Mouse (Mus musculus): ENCODE data around the gene Olfr1026. TPM values are rescaled to one million over a fixed set of nuclear protein-coding genes. Genes with fewer than 3 reads are reported as not detected.

Gene Olfr1026
- under 1 TPM in 1 of 2 experiments, not detected in 1; 0.31 TPM for polyA plus RNA-seq (2017; shearing (Covaris generic))

GRCm38 (mm10) chr2:85921258-85921657 is at the start of gene Olfr1026:
Gene Olfr1026, plus strand, starts transcription at chr2:85921558.

DNA sequence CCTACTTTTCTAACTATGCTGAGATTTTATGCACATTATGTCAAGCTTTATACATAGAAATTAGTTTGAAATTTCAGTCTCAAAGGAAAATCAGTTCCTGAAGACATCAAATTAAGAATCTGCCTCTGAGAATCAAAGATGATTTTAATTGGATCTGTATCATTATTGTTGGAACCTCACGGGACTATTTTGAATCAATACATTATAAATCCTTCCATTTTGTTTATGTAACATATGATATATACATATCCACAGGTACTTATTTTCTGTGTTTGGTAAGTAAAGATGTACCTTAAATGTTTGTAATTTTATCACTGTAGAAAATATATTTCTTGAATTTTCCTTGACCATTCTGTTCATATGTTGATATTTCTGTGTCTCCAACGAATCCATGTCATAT is 36.0 kb upstream of the Olfr1026 start, which contains the start of gene Olfr1023:
Gene Olfr1023 (plus strand): TSS at position 301 of the 400 bp plus-strand sequence.

GRCm38 (mm10) chr2:85904952-85905351 is 16.4 kb upstream of the Olfr1026 start, which contains the start of gene Olfr1024:
Gene Olfr1024, minus strand, starts transcription at chr2:85905052.

DNA sequence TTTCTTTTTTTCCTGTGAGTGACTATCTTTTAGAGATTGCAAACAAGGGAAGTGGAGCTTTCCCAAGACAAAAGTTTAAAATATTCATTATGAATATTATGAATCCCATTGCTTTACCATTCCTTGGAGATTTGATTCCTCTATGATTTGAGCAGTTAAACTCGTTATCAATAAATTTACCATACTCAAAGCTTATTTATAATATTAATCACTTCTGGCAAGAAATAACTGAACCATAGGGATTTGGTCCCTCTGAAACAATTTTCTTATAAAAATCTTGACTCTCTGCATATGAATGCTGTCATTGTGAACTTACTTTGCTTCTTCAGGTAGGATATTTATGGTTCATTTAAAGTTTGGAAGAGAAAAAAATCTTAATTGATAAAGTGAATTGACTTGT is 6.5 kb upstream of the Olfr1026 start, which contains the start of gene Olfr1025-ps1:
Gene Olfr1025-ps1 (plus strand): TSS at position 301 of the 400 bp plus-strand sequence.

DNA sequence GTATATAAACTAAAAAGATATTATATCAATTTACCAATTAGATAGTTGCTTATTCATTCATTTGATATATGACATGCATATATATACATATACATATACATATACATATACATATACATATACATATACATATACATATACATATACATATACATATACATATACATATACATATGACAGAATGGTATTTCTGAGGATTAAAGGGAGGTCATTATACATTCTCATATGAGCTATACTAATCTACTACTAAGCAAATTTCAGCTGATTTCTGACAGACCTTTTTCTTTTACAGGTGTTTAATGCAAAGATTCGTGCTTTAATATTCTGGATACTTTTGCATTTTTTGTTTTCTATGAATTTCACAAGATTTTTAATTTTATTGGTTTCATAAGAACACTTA is 28.8 kb downstream of the Olfr1026 start, which contains the start of gene Olfr1028:
Gene Olfr1028 (plus strand): TSS at position 301 of the 400 bp plus-strand sequence.

GRCm38 (mm10) chr2:85973595-85973994 is 52.2 kb downstream of the Olfr1026 start, which contains the start of gene Olfr1029:
Gene Olfr1029, plus strand, starts transcription at chr2:85973895.

Other genes with a start within 250 kb of the Olfr1026 start
- gene Olfr1006, start 242.8 kb upstream of the Olfr1026 start, polyA plus RNA-seq (2017; shearing (Covaris generic)) = under 1 TPM in 1 of 2 experiments, not detected in 1; 0.22 TPM
- not detected for gene Olfr1008, start 232.1 kb upstream of the Olfr1026 start, polyA plus RNA-seq (2017; shearing (Covaris generic))
- gene Olfr1009, start 206.1 kb upstream of the Olfr1026 start, polyA plus RNA-seq (2017; shearing (Covaris generic)) = not detected
- gene Olfr1012, start 158.8 kb upstream of the Olfr1026 start, polyA plus RNA-seq (2017; shearing (Covaris generic)) = not detected
- gene Olfr1013, start 154.5 kb upstream of the Olfr1026 start, polyA plus RNA-seq (2017; shearing (Covaris generic)) = not detected
- gene Olfr1014, start 148.8 kb upstream of the Olfr1026 start, polyA plus RNA-seq (2017; shearing (Covaris generic)) = not detected
- gene Olfr1015, start 139.5 kb upstream of the Olfr1026 start, polyA plus RNA-seq (2017; shearing (Covaris generic)) = under 1 TPM in 1 of 2 experiments, not detected in 1; 0.07 TPM
- not detected for gene Olfr1016, start 119.0 kb upstream of the Olfr1026 start, polyA plus RNA-seq (2017; shearing (Covaris generic))
- under 1 TPM in 1 of 2 experiments, not detected in 1; 0.50 TPM for gene Olfr1018, start 103.1 kb upstream of the Olfr1026 start, polyA plus RNA-seq (2017; shearing (Covaris generic))
- not detected for gene Olfr1019, start 76.1 kb upstream of the Olfr1026 start, polyA plus RNA-seq (2017; shearing (Covaris generic))
- under 1 TPM in 1 of 2 experiments, not detected in 1; 0.10 TPM for gene Olfr1020, start 74.5 kb upstream of the Olfr1026 start, polyA plus RNA-seq (2017; shearing (Covaris generic))
- gene Olfr1022, start 53.0 kb upstream of the Olfr1026 start, polyA plus RNA-seq (2017; shearing (Covaris generic)) = not detected
- not detected for gene Olfr1023, start 35.9 kb upstream of the Olfr1026 start, polyA plus RNA-seq (2017; shearing (Covaris generic))
- not detected for gene Olfr1024, start 16.5 kb upstream of the Olfr1026 start, polyA plus RNA-seq (2017; shearing (Covaris generic))
- under 1 TPM in 1 of 2 experiments, not detected in 1; 0.06 TPM for gene Olfr1025-ps1, start 6.4 kb upstream of the Olfr1026 start, polyA plus RNA-seq (2017; shearing (Covaris generic))
- gene Olfr1028, start 28.9 kb downstream of the Olfr1026 start, polyA plus RNA-seq (2017; shearing (Covaris generic)) = not detected
- under 1 TPM in 1 of 2 experiments, not detected in 1; 0.45 TPM for gene Olfr1029, start 52.3 kb downstream of the Olfr1026 start, polyA plus RNA-seq (2017; shearing (Covaris generic))
- under 1 TPM in 1 of 2 experiments, not detected in 1; 1.00 TPM for gene Olfr1030, start 57.7 kb downstream of the Olfr1026 start, polyA plus RNA-seq (2017; shearing (Covaris generic))
- gene Olfr1031, start 68.7 kb downstream of the Olfr1026 start, polyA plus RNA-seq (2017; shearing (Covaris generic)) = not detected
- gene Olfr1032, start 84.0 kb downstream of the Olfr1026 start, polyA plus RNA-seq (2017; shearing (Covaris generic)) = not detected
- 1 to 10 TPM; 1.7 to 3.3 TPM for gene Olfr1033, start 99.1 kb downstream of the Olfr1026 start, polyA plus RNA-seq (2017; shearing (Covaris generic))
- under 1 TPM in 1 of 2 experiments, not detected in 1; 0.07 TPM for gene Olfr1034, start 124.3 kb downstream of the Olfr1026 start, polyA plus RNA-seq (2017; shearing (Covaris generic))
- gene Olfr1036, start 152.4 kb downstream of the Olfr1026 start, polyA plus RNA-seq (2017; shearing (Covaris generic)) = not detected
- not detected for gene Olfr1037, start 165.8 kb downstream of the Olfr1026 start, polyA plus RNA-seq (2017; shearing (Covaris generic))
- gene Olfr1039, start 214.4 kb downstream of the Olfr1026 start, polyA plus RNA-seq (2017; shearing (Covaris generic)) = not detected
- gene Olfr1040, start 225.2 kb downstream of the Olfr1026 start, polyA plus RNA-seq (2017; shearing (Covaris generic)) = not detected
- gene Olfr1042, start 240.3 kb downstream of the Olfr1026 start, polyA plus RNA-seq (2017; shearing (Covaris generic)) = under 1 TPM; 0.11 to 0.16 TPM
- under 1 TPM; 0.13 to 0.81 TPM for gene Olfr1043, start 246.0 kb downstream of the Olfr1026 start, polyA plus RNA-seq (2017; shearing (Covaris generic))